Mouse (Mus musculus) heart, adult 2 months (tissue): ENCODE measurements around the gene Tcf12.

Experiments used
- EP300 ChIP-seq: fragments of 200-500 bp; IDR thresholded peaks from 2 replicates; pipeline ENCODE4 v1.6.1; 2011; ENCODE audit warnings: low read depth, low read length, control low read depth; ENCODE audit not compliant: insufficient read depth
- POLR2A ChIP-seq: fragments of 200-500 bp; IDR thresholded peaks from 2 replicates; pipeline ENCODE4 v1.6.1; 2011; ENCODE audit warnings: mild to moderate bottlenecking, low read depth, low read length, control low read depth; ENCODE audit not compliant: insufficient read depth

- TF ChIP-seq EP300 (no peak), POLR2A (no peak)
These were observed 125.0 kb downstream of the Tcf12 start for GRCm38 (mm10) chr9:71986716-71987115.
